Mouse (Mus musculus) c-Kit-positive CD71-negative TER-119-negative erythroid progenitor cells, embryonic 14.5 days (primary cell): ENCODE results near the gene Matn4.
"Not testable (repeated sequence)": the region's sequence is repeated elsewhere in the genome, so short reads cannot be mapped to it uniquely, and the experiment has no call there.

Experiments used
- DNase-seq: peaks from one replicate; pipeline ENCODE4 v3.0.0-alpha.2; 2013; ENCODE audit warnings: low read depth

Gene Matn4

GRCm38 (mm10) chr2:164371371-164371770, 33.6 kb downstream of the Matn4 start:
- DNase-seq = no peak

DNA sequence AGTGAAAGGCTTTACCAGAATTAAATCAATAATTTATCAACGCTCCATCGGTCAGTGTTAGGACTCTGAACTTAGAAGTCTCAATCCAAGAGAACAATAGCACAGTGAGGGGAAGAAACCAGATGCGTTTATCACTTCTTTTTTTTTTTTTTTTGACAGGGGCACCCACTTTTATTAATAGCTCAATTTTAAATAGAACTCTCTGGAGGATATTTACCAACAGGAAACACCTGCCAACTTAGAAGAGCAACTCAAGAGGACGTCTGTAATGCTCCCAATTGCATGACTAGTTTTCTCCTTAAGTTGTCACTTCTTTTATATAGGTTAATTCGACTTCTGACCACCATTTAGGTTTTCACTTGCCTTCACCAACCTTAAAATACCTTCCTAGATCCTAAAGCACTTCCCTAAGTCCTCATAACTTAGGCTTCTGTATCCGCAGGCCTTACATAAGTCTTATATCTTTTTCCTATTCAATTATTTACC, 36.3 kb downstream of the Matn4 start:
- DNase-seq = no peak

DNA sequence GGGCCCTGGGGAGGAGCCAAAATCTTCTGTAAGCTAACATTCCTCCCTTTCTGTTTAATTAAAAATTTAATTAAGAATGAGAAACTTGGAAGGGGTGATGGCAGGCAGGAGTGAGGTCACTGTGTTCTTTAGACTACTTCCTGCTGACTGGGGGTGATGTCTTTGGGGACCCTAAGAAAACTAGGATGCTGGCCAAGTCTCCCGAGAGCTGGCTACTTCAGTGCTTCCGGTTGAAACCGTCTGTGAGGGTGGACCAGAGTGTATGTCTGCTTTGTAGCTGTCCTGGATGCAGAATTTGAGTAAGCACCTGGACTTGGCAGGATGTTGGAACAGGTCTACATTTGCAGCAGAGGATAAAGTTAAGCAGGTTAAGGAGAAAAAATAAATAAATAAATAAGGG, 38.0 kb downstream of the Matn4 start:
- no peak for DNase-seq

- no peak for DNase-seq
These were observed 43.8 kb downstream of the Matn4 start for GRCm38 (mm10) chr2:164360974-164361657.

DNA sequence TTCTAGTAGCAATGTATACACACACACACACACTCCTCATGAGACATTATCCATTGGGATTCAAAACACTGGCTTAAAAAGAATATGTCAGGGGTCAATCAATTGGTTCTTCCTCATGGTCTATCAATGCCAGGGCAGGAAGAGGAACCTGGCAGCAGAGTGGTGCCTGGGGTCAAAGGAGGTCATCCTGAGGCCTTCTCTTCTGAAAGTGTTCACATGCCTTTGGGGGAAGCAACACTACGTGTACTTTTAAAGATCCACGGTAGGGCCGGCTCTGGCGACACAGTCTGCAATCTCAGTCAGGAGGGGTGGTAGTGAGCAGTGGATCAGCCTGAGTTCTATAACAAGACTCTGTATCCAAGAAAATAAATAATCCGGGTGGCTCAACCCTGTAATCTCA, 45.3 kb downstream of the Matn4 start:
- DNase-seq = no peak

- no peak for DNase-seq
These were observed 45.9 kb downstream of the Matn4 start for GRCm38 (mm10) chr2:164359031-164359430.

DNA sequence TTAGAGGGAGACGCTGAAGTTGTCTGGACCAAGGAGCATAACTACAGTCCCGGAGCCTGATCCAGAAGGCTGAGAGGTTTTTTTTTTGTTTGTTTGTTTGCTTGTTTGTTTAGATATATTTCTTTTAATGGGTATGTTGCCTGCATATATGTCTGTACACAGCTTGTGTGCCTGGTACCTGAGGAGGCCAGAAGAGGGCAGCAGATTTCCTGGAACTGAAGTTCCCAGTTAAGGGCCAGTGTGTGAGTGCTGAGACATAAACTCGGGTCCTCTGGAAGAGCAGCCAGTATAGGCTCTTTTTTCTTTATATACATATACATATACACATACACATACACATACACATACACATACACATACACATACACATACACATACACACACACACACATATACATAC, 46.6 kb downstream of the Matn4 start:
- DNase-seq = no peak

- DNase-seq = no peak
These were observed 48.6 kb downstream of the Matn4 start for GRCm38 (mm10) chr2:164356177-164356967.

DNA sequence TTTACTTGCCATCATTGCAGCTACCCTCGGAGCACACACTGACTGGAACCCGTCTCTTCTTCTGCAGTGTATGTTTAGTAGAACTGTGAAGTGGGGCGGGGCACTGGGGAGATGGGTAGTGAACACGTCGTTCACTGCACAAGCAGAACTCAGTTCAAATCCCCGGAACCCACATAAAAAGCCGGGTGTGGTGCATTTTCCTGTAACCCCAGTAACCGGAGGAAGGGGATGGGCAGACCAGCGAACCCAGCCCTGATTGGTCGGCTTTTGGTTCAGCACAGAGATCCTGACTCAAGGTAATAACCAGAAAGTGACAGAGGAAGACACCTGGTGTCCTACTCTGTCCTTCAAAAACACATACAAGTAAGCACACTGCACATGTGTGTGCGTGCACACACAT, 51.6 kb downstream of the Matn4 start:
- no peak for DNase-seq

DNA sequence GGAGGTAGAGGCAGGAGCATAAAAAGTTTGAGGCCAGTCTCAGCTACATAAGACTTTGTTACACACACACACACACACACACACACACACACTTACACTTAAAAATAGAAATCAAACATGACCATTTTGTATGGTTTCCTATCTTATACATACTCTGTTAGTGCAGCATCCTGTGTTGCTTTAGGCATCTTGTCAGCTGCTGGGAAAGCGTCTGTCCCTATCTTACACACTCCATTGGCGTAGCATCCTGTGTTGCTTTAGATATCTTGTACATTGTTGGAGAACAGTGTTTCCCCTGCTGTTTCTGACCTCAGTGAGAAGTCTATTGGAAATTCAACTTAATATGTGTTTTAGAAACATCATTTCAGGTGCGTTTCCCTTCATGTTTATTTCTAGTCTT, 52.3 kb downstream of the Matn4 start:
- DNase-seq = no peak

GRCm38 (mm10) chr2:164348980-164349379, 56.0 kb downstream of the Matn4 start:
- peak; percentile 33 for DNase-seq

- not testable (repeated sequence) for DNase-seq
These were observed 57.3 kb downstream of the Matn4 start for GRCm38 (mm10) chr2:164347697-164348096.

- not testable (repeated sequence) for DNase-seq
These were observed 61.2 kb downstream of the Matn4 start for GRCm38 (mm10) chr2:164343732-164344131.
